Mouse (Mus musculus) small intestine, adult 2 months (tissue): ENCODE data around the gene Bcl2. TPM values are rescaled to one million over a fixed set of nuclear protein-coding genes. Genes with fewer than 3 reads are reported as not detected.

Source experiments
- H3K27ac ChIP-seq: fragments of 200-500 bp; 2 replicates; pipeline ENCODE4 v1.5.1; 2012; ENCODE audit warnings: low read depth, low read length, control low read depth, inconsistent platforms; ENCODE audit not compliant: insufficient read depth
- H3K27me3 ChIP-seq: fragments of 200-500 bp; 2 replicates; pipeline ENCODE4 v1.6.1; 2012; ENCODE audit warnings: mild to moderate bottlenecking, moderate library complexity, low read length, inconsistent platforms; ENCODE audit not compliant: control insufficient read depth, insufficient read depth
- H3K36me3 ChIP-seq: fragments of 200-500 bp; 2 replicates; pipeline ENCODE4 v1.6.1; 2012; ENCODE audit warnings: mild to moderate bottlenecking, low read length, control low read depth, inconsistent platforms; ENCODE audit not compliant: control insufficient read depth, insufficient read depth
- H3K4me1 ChIP-seq: fragments of 200-500 bp; 2 replicates; pipeline ENCODE4 v1.6.1; 2012; ENCODE audit warnings: low read length, inconsistent platforms, mixed read lengths; ENCODE audit not compliant: control insufficient read depth, insufficient read depth, insufficient read length
- H3K4me3 ChIP-seq: fragments of 200-500 bp; 2 replicates; pipeline ENCODE4 v1.5.1; 2012; ENCODE audit warnings: low read depth, mild to moderate bottlenecking, control low read depth, inconsistent platforms, low read length, moderate library complexity
- CTCF ChIP-seq: fragments of 200-500 bp; IDR thresholded peaks from 2 replicates; pipeline ENCODE4 v1.5.1; 2012; ENCODE audit warnings: low read depth, mild to moderate bottlenecking, control low read depth, inconsistent platforms, low read length, moderate library complexity, mixed read lengths; ENCODE audit not compliant: insufficient replicate concordance, insufficient read length; ENCODE audit errors: extremely low read depth
- POLR2A ChIP-seq: fragments of 200-500 bp; IDR thresholded peaks from 2 replicates; pipeline ENCODE4 v1.6.1; 2012; ENCODE audit warnings: low read depth, mild to moderate bottlenecking, control low read depth, inconsistent platforms, low read length, moderate library complexity
- WGBS: fragments of 180-500 bp; shearing (Covaris S2); methylation state at CpG from one replicate; pipeline ENCODE4 v1.1.7; 2018; 5-methylcytosine and 5-hydroxymethylcytosine counted together
- polyA plus RNA-seq: library from polyadenylated mRNA; depleted of rRNA; stranded (reverse); fragments of >200 nt; gene quantifications from 2 replicates; pipeline ENCODE4 v1.2.3, GENCODE M21; 2012

Bcl2 gene
- polyA plus RNA-seq, 1 experiment, result 1.5 TPM

GRCm38 (mm10) chr1:106662486-106662885 lies 51.6 kb downstream of the Bcl2 start:
- 88% methylated on average over 5 of the region's 5 CpGs for WGBS
- no peaks in the 10 kb centered on the region for H3K27me3 ChIP-seq
- TF ChIP-seq POLR2A (no peak), CTCF (no peak)
- no peaks in the 10 kb centered on the region for H3K4me1 ChIP-seq
- H3K36me3 ChIP-seq, result no peaks in the 10 kb centered on the region
- H3K4me3 ChIP-seq, result no peak overlapping the region
- no peak overlapping the region for H3K27ac ChIP-seq

DNA sequence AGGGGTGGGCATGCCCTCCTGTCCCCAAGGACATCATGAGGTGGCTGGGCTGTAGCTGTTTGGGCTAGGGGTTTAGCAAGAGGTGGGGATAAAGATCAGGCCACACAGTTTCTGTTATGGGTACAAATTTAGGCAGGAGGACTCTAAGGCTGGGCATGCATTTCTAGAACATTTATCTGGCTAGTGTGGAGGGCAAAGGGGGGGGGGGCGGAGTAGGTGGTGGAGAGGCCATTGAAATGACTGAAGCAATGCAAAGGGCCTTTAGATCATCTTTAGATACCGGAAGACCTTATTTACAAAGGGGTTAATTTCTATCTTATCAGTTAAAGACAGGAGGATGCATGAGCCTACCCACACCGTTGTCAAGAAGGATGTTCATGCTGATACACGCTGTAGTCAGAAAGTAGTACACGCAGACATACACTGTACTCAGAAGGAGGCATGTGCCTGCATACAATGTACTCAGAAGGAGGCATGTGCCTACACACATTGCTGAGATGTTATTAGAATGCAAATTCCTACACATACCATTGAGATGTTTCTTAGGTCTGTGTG lies 55.7 kb downstream of the Bcl2 start:
- no peaks in the 10 kb centered on the region for H3K4me1 ChIP-seq
- no peaks in the 10 kb centered on the region for H3K27me3 ChIP-seq
- H3K36me3 ChIP-seq, result no peaks in the 10 kb centered on the region
- WGBS, result 89% methylated on average over 5 of the region's 5 CpGs
- no peak overlapping the region for H3K27ac ChIP-seq
- TF ChIP-seq CTCF, result no peak
- no peak for TF ChIP-seq POLR2A
- H3K4me3 ChIP-seq, result no peak overlapping the region

DNA sequence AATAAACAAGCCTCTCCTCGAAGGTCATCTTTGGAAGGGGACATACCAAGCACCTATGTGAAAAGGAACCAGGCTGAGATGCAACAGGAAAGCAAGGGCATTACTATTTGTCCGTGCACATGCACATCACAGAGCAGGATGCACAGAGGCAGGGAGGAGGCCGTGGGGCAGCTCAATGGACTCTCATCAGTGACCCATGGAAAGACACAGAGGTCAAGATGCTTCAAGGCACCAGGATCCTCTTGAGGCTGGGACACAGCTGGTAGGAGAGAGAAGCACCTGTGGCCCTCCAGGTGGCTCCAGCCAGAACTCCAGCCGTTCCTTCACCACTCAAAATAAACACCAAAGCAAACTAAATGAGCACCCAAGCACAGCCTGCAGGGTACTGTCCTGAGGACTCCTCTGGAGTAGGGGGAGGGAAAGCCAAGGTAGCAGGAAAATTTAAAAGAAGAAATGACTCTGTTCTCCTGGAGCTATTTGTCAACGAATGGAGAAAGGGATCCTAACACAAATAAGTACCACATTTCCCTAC lies 57.8 kb downstream of the Bcl2 start:
- Histone ChIP-seq H3K36me3 (no peaks in the 10 kb centered on the region), H3K4me3 (no peak overlapping the region), H3K4me1 (no peaks in the 10 kb centered on the region), H3K27me3 (no peaks in the 10 kb centered on the region), H3K27ac (no peak overlapping the region)
- 77% methylated on average over 5 of the region's 5 CpGs for WGBS
- no peak for TF ChIP-seq CTCF
- no peak for TF ChIP-seq POLR2A

DNA sequence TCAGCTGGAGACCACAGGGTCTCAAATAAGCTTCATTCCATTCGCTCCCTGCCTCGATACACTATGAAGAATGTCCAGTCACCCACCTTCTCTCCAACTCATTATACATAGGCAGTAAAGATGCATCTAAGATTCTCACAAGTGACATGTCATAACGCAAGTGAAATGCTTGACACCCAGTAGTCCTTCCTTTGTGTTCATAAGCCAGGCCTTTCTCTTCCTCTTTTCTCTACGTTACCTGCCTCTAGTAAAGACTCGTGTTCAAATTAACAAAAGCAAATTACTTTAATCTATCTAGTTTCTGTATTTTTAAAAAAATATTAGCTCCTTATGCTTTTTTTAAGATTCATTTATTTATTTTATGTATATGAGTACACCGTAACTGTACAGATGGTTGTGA lies 59.8 kb downstream of the Bcl2 start:
- Histone ChIP-seq H3K36me3 (no peaks in the 10 kb centered on the region), H3K4me3 (no peak overlapping the region), H3K4me1 (no peaks in the 10 kb centered on the region), H3K27ac (no peak overlapping the region), H3K27me3 (no peaks in the 10 kb centered on the region)
- 91% methylated on average over 6 of the region's 6 CpGs for WGBS
- TF ChIP-seq POLR2A (no peak), CTCF (no peak)

DNA sequence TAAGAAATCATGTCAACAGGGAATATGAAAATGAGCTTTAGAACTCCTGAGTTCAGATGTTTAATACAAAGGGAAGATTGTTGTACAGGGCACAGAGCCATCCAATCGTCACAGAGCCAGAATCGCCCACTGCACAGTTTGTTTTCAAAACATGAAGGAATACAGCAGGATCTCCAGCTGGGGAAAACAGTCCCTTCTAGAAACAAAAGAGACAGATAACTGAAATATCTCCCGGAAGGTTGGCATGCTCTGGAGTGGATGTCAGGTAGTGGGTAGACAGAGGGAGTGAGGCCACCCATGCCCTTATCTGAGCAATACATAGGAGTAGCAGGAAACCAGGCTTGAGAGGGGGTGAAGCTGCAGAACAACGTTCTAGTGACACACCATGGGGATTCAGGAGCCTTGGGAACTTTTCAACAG lies 60.6 kb downstream of the Bcl2 start:
- WGBS, result 60% methylated on average over 4 of the region's 4 CpGs
- no peaks in the 10 kb centered on the region for H3K4me1 ChIP-seq
- H3K27ac ChIP-seq, result no peak overlapping the region
- H3K4me3 ChIP-seq, result no peak overlapping the region
- H3K27me3 ChIP-seq, result no peaks in the 10 kb centered on the region
- TF ChIP-seq CTCF (no peak), POLR2A (no peak)
- no peaks in the 10 kb centered on the region for H3K36me3 ChIP-seq

- TF ChIP-seq CTCF (no peak), POLR2A (no peak)
- Histone ChIP-seq H3K4me3 (no peak overlapping the region), H3K4me1 (no peaks in the 10 kb centered on the region), H3K36me3 (no peaks in the 10 kb centered on the region), H3K27me3 (no peaks in the 10 kb centered on the region), H3K27ac (no peak overlapping the region; the same call in 1 of the 2 replicates)
- 85% methylated on average over 7 of the region's 7 CpGs for WGBS
Measured at GRCm38 (mm10) chr1:106651211-106651610, 62.9 kb downstream of the Bcl2 start.

- Histone ChIP-seq H3K27me3 (no peaks in the 10 kb centered on the region), H3K4me1 (no peaks in the 10 kb centered on the region), H3K4me3 (no peak overlapping the region), H3K36me3 (no peaks in the 10 kb centered on the region), H3K27ac (no peak overlapping the region)
- 83% methylated on average over 4 of the region's 4 CpGs for WGBS
- TF ChIP-seq POLR2A (no peak), CTCF (no peak)
Measured at GRCm38 (mm10) chr1:106650427-106650826, 63.6 kb downstream of the Bcl2 start.

- no peak overlapping the region for H3K27ac ChIP-seq
- H3K4me3 ChIP-seq, result no peak overlapping the region
- WGBS, result 83% methylated on average over 3 of the region's 3 CpGs
- no peaks in the 10 kb centered on the region for H3K36me3 ChIP-seq
- no peaks in the 10 kb centered on the region for H3K4me1 ChIP-seq
- no peaks in the 10 kb centered on the region for H3K27me3 ChIP-seq
- TF ChIP-seq POLR2A (no peak), CTCF (no peak)
Measured at GRCm38 (mm10) chr1:106647336-106647735, 66.7 kb downstream of the Bcl2 start.
